ENCODE assay signal across 16 mouse cellular contexts in genomic region chr13:5675668-5676067, GRCm38 (mm10).
DNase-seq lines count a peak whose midpoint lies in the region; ATAC-seq and TF ChIP-seq lines count a peak whose summit lies in the region.
"Had no signal": no experiment of that assay in that cellular context is flagged by ENCODE, and none has a peak within 500 bp of the region (broad histone marks: within the 10 kb centered on the region; RNA-seq: fewer than 3 reads in every experiment).

No protein-coding gene starts in this region.

- no peak overlapping the region for H3K4me2 ChIP-seq in forebrain, embryonic 14.5 days (ENCODE audit: low read length)
- no peak overlapping the region for H3K4me2 ChIP-seq in hindbrain, postnatal 0 days (ENCODE audit: low read depth, low read length)
- H3K4me2 ChIP-seq in neural tube, embryonic 15.5 days: no peak overlapping the region
- H3K4me2 ChIP-seq: heart, embryonic 13.5 days; lung, embryonic 14.5 days had no signal

- no peak overlapping the region for H3K27ac ChIP-seq in forebrain, embryonic 14.5 days (ENCODE audit: low read depth, low read length)
- no peak overlapping the region for H3K27ac ChIP-seq in hindbrain, postnatal 0 days
- no peak overlapping the region for H3K27ac ChIP-seq in neural tube, embryonic 15.5 days (replicated peaks)
- H3K27ac ChIP-seq: heart, embryonic 13.5 days had no signal

- no peaks in the 10 kb centered on the region for H3K36me3 ChIP-seq in forebrain, embryonic 14.5 days (ENCODE audit: control insufficient read depth, insufficient read depth, low read length)
- H3K36me3 ChIP-seq in hindbrain, postnatal 0 days (ENCODE audit: insufficient read depth, low read length): no peaks in the 10 kb centered on the region
- H3K36me3 ChIP-seq in neural tube, embryonic 15.5 days: no peaks in the 10 kb centered on the region
- H3K36me3 ChIP-seq: heart, embryonic 13.5 days had no signal

- no peak overlapping the region for H3K9ac ChIP-seq in forebrain, embryonic 14.5 days (ENCODE audit: low read length)
- H3K9ac ChIP-seq in hindbrain, postnatal 0 days (replicated peaks; ENCODE audit: low read length): no peak overlapping the region
- H3K9ac ChIP-seq in neural tube, embryonic 15.5 days (replicated peaks): no peak overlapping the region
- H3K9ac ChIP-seq: heart, embryonic 13.5 days; lung, embryonic 14.5 days had no signal

- no peaks in the 10 kb centered on the region for H3K27me3 ChIP-seq in forebrain, embryonic 14.5 days (replicated peaks; ENCODE audit: control insufficient read depth, insufficient read depth, low read length)
- H3K27me3 ChIP-seq in hindbrain, postnatal 0 days (ENCODE audit: insufficient read depth, low read length): no peaks in the 10 kb centered on the region
- no peaks in the 10 kb centered on the region for H3K27me3 ChIP-seq in neural tube, embryonic 15.5 days (replicated peaks)
- H3K27me3 ChIP-seq: heart, embryonic 13.5 days; Patski had no signal

- peak; percentile 14 for DNase-seq in heart, adult 11 months
- DNase-seq in heart, adult 18-20 months: no peak
- DNase-seq in forebrain, embryonic 14.5 days (ENCODE audit: low spot score): peak; percentile 61
- DNase-seq in hindbrain, postnatal 0 days (ENCODE audit: low spot score): peak; percentile 29
- DNase-seq in thymus, postnatal 25 days: no peak
- DNase-seq in yolk sac, embryonic 10.5 days (ENCODE audit: low spot score): no peak
- DNase-seq in frontal cortex, postnatal 10 days (ENCODE audit: low spot score in 2 of 2): no peak
- DNase-seq: cerebellum, adult 11-12 months; gastrocnemius, postnatal 25 days; heart, postnatal 4 days; kidney, adult 8-10 months; kidney, postnatal 4 days; lung, embryonic 14.5 days had no signal

- no peak for TF ChIP-seq CTCF in hindbrain, postnatal 0 days (IDR thresholded peaks at IDR 0.05; ENCODE audit: low read depth)

- H3K4me1 ChIP-seq in forebrain, embryonic 14.5 days (ENCODE audit: control insufficient read depth, insufficient read depth, low read length): no peaks in the 10 kb centered on the region
- H3K4me1 ChIP-seq in hindbrain, postnatal 0 days (ENCODE audit: insufficient read depth, low read length): no peaks in the 10 kb centered on the region
- H3K4me1 ChIP-seq in neural tube, embryonic 15.5 days: no peaks in the 10 kb centered on the region
- H3K4me1 ChIP-seq: heart, embryonic 13.5 days had no signal

- no peak overlapping the region for H3K4me3 ChIP-seq in forebrain, embryonic 14.5 days (ENCODE audit: low read depth, low read length)
- H3K4me3 ChIP-seq in hindbrain, postnatal 0 days (ENCODE audit: low read length): no peak overlapping the region
- no peak overlapping the region for H3K4me3 ChIP-seq in neural tube, embryonic 15.5 days (replicated peaks)
- H3K4me3 ChIP-seq: heart, embryonic 13.5 days had no signal

- H3K9me3 ChIP-seq in forebrain, embryonic 14.5 days (replicated peaks; ENCODE audit: control insufficient read depth, low read length): no peaks in the 10 kb centered on the region
- H3K9me3 ChIP-seq in hindbrain, postnatal 0 days (ENCODE audit: low read length): no peaks in the 10 kb centered on the region
- no peaks in the 10 kb centered on the region for H3K9me3 ChIP-seq in neural tube, embryonic 15.5 days (replicated peaks)
- H3K9me3 ChIP-seq: heart, embryonic 13.5 days had no signal

- peak; percentile 80; the same call in 1 of the 2 replicates for ATAC-seq in forebrain, embryonic 14.5 days
- peak; percentile 59 for ATAC-seq in hindbrain, postnatal 0 days
- 0 out of 2 replicates have a peak, but pooled peaks have one; percentile 45 for ATAC-seq in neural tube, embryonic 15.5 days (ENCODE audit: low FRiP score)
- ATAC-seq: Patski had no signal

- 20% methylated on average over 1 of the region's 1 CpGs for WGBS in forebrain, embryonic 14.5 days
- WGBS in hindbrain, postnatal 0 days: 17% methylated on average over 1 of the region's 1 CpGs
- 9% methylated on average over 1 of the region's 1 CpGs for WGBS in neural tube, embryonic 15.5 days

Comparison
In these comparisons a context has a peak if more than half of its experiments do, and no peak if none do; other contexts are left out.
1. DNase-seq: peak in heart, adult 11 months (single experiment), forebrain, embryonic 14.5 days (single experiment) and hindbrain, postnatal 0 days (single experiment); none in heart, adult 18-20 months (0 of 2), thymus, postnatal 25 days (single experiment), yolk sac, embryonic 10.5 days (single experiment) and frontal cortex, postnatal 10 days (0 of 2).
2. Peak in every context shown above with its lines, with median percentiles within 50 percentile points of each other: ATAC-seq.